Mouse (Mus musculus) liver, embryonic 11.5 days (tissue): ENCODE measurements around the gene Gm3435. TPM values are rescaled to one million over a fixed set of nuclear protein-coding genes. Genes with fewer than 3 reads are reported as not detected.
"Not testable (repeated sequence)": the region's sequence is repeated elsewhere in the genome, so short reads cannot be mapped to it uniquely, and the experiment has no call there.

Experiments
- ATAC-seq: fragments of 200-750 bp; cut with Nextera tagmentation; replicated peaks from 2 replicates; pipeline ENCODE4 v1.8.0; 2017; ENCODE audit warnings: moderate number of reproducible peaks, mild to moderate bottlenecking, moderate TSS enrichment, moderate library complexity; ENCODE audit not compliant: low FRiP score
- DNase-seq: peaks from one replicate; pipeline ENCODE4 v3.0.0-alpha.2; 2017; ENCODE audit warnings: low spot score
- H3K27ac ChIP-seq: fragments of 300-500 bp; sonication (generic); 2 replicates; pipeline ENCODE4 v1.5.1; 2014; ENCODE audit warnings: mild to moderate bottlenecking, low read depth, low read length, control low read depth
- H3K27me3 ChIP-seq: fragments of 300-500 bp; sonication (generic); replicated peaks from 2 replicates; pipeline ENCODE4 v1.6.1; 2014; ENCODE audit warnings: low read length, mixed read lengths; ENCODE audit not compliant: control insufficient read depth, insufficient read depth
- H3K36me3 ChIP-seq: fragments of 300-500 bp; sonication (generic); 2 replicates; pipeline ENCODE4 v1.6.1; 2014; ENCODE audit warnings: mild to moderate bottlenecking, low read length, moderate library complexity, mixed read lengths; ENCODE audit not compliant: control insufficient read depth, insufficient read depth
- H3K4me1 ChIP-seq: fragments of 300-500 bp; sonication (generic); replicated peaks from 2 replicates; pipeline ENCODE4 v1.6.1; 2014; ENCODE audit warnings: low read length, mixed read lengths; ENCODE audit not compliant: control insufficient read depth, insufficient read depth
- H3K4me2 ChIP-seq: fragments of 300-500 bp; sonication (generic); 2 replicates; pipeline ENCODE4 v1.6.1; 2014; ENCODE audit warnings: mild to moderate bottlenecking, control low read depth, moderate library complexity
- H3K4me3 ChIP-seq: fragments of 300-500 bp; sonication (generic); 2 replicates; pipeline ENCODE4 v1.5.1; 2014; ENCODE audit warnings: low read depth, low read length, control low read depth
- H3K9ac ChIP-seq: fragments of 300-500 bp; sonication (generic); 2 replicates; pipeline ENCODE4 v1.6.1; 2014; ENCODE audit warnings: low read depth, low read length, control low read depth
- H3K9me3 ChIP-seq: fragments of 300-500 bp; sonication (generic); 2 replicates; pipeline ENCODE4 v1.6.1; 2016; ENCODE audit warnings: low read length, inconsistent platforms, mixed read lengths; ENCODE audit not compliant: control insufficient read depth
- WGBS: fragments of 180-500 bp; shearing (Covaris S2); extraction: QIAGEN DNeasy Blood & Tissue Kit; methylation state at CpG from one replicate; pipeline ENCODE4 v1.1.7; 2014; 5-methylcytosine and 5-hydroxymethylcytosine counted together
- polyA plus RNA-seq: library from polyadenylated mRNA; unstranded; fragments of >200 nt; fragmentation: Nextera tagmentation; extraction: Ambion mirVana; gene quantifications from 2 replicates; pipeline ENCODE4 v1.2.1, GENCODE M21; 2014

The Gm3435 gene
- polyA plus RNA-seq, 1 experiment from 2014 or later, result 5.6 TPM

GRCm38 (mm10) chr17:15024502-15025193 lies 14.7 kb downstream of the Gm3435 start:
- H3K27me3 ChIP-seq, DNase-seq, H3K27ac ChIP-seq, H3K4me2 ChIP-seq, H3K4me3 ChIP-seq, H3K9ac ChIP-seq, H3K36me3 ChIP-seq, H3K4me1 ChIP-seq, H3K9me3 ChIP-seq: not testable (repeated sequence)
- no CpG with 5 or more reads among the region's 48 CpGs for WGBS
- ATAC-seq, result peak; percentile 72

GRCm38 (mm10) chr17:15025513-15025912 lies 15.5 kb downstream of the Gm3435 start:
- H3K9me3 ChIP-seq, H3K4me3 ChIP-seq, H3K36me3 ChIP-seq, H3K27ac ChIP-seq, H3K4me1 ChIP-seq, H3K4me2 ChIP-seq, H3K9ac ChIP-seq, H3K27me3 ChIP-seq, DNase-seq: not testable (repeated sequence)
- WGBS, result no CpG with 5 or more reads among the region's 6 CpGs
- peak; percentile 16; the same call in 1 of the 2 replicates for ATAC-seq

GRCm38 (mm10) chr17:15031414-15031813 lies 21.4 kb downstream of the Gm3435 start:
- H3K9ac ChIP-seq, DNase-seq, H3K4me1 ChIP-seq, H3K4me3 ChIP-seq, H3K27ac ChIP-seq, H3K36me3 ChIP-seq, H3K9me3 ChIP-seq, H3K27me3 ChIP-seq, H3K4me2 ChIP-seq: not testable (repeated sequence)
- WGBS, result no CpG with 5 or more reads among the region's 4 CpGs
- ATAC-seq, result peak; percentile 84

- not testable (repeated sequence) for H3K4me2 ChIP-seq, H3K36me3 ChIP-seq, H3K4me1 ChIP-seq, H3K27ac ChIP-seq, H3K9me3 ChIP-seq, H3K9ac ChIP-seq, DNase-seq, H3K4me3 ChIP-seq, H3K27me3 ChIP-seq
- ATAC-seq, result peak; percentile 55
- no CpG with 5 or more reads among the region's 3 CpGs for WGBS
Measured at GRCm38 (mm10) chr17:15040455-15040854, 30.5 kb downstream of the Gm3435 start.

GRCm38 (mm10) chr17:15041175-15041729 lies 31.3 kb downstream of the Gm3435 start, which contains the start of the genes Ermard, Tcte3 and Gm3448:
Gene Ermard, plus strand, starts transcription at chr17:15041208.
Gene Tcte3, minus strand, starts transcription at chr17:15041488.
Gene Gm3448, minus strand, starts transcription at chr17:15041537.
- H3K4me2 ChIP-seq, H3K27ac ChIP-seq, H3K27me3 ChIP-seq, H3K9me3 ChIP-seq, H3K4me1 ChIP-seq, H3K9ac ChIP-seq, H3K36me3 ChIP-seq, H3K4me3 ChIP-seq, DNase-seq: not testable (repeated sequence)
- peak; percentile 95 for ATAC-seq
- under 1% methylated on average over 13 of the region's 56 CpGs for WGBS

GRCm38 (mm10) chr17:15050338-15050737 lies 40.4 kb downstream of the Gm3435 start:
- not testable (repeated sequence) for H3K4me3 ChIP-seq, H3K9ac ChIP-seq, ATAC-seq, DNase-seq, H3K4me1 ChIP-seq, H3K27me3 ChIP-seq, H3K27ac ChIP-seq, H3K9me3 ChIP-seq, H3K36me3 ChIP-seq, H3K4me2 ChIP-seq
- WGBS, result no CpG with 5 or more reads among the region's 1 CpGs

GRCm38 (mm10) chr17:15052766-15053165 lies 42.8 kb downstream of the Gm3435 start:
- 56% methylated on average over 1 of the region's 1 CpGs for WGBS
- not testable (repeated sequence) for H3K27me3 ChIP-seq, H3K4me1 ChIP-seq, H3K36me3 ChIP-seq, H3K9ac ChIP-seq, H3K9me3 ChIP-seq, H3K27ac ChIP-seq, H3K4me2 ChIP-seq, H3K4me3 ChIP-seq
- DNase-seq (peak; percentile 9), ATAC-seq (peak; percentile 36; the same call in 1 of the 2 replicates)

- not testable (repeated sequence) for H3K4me2 ChIP-seq, H3K9ac ChIP-seq, H3K4me1 ChIP-seq, H3K4me3 ChIP-seq, H3K36me3 ChIP-seq, H3K9me3 ChIP-seq, DNase-seq, H3K27me3 ChIP-seq, H3K27ac ChIP-seq
- ATAC-seq, result peak; percentile 47; the same call in 1 of the 2 replicates
- 97% methylated on average over 5 of the region's 8 CpGs for WGBS
Measured at GRCm38 (mm10) chr17:15053183-15053828, 43.3 kb downstream of the Gm3435 start.
